Mouse (Mus musculus) heart, postnatal 25 days (tissue): Measurements from ENCODE around the gene Serpinb9. TPM values are rescaled to one million over a fixed set of nuclear protein-coding genes. Genes with fewer than 3 reads are reported as not detected.
A peak's percentile ranks its signal among the peaks of the same experiment; 100 is the strongest.
"Not testable (repeated sequence)": the region's sequence is repeated elsewhere in the genome, so short reads cannot be mapped to it uniquely, and the experiment has no call there.

Experiments
- DNase-seq: peaks from one replicate; pipeline ENCODE4 v3.0.0; 2022; ENCODE audit warnings: low spot score
- intact Hi-C: fragments of 180-260 bp; cut with DNase I; formaldehyde crosslinking; loops from one replicate; pipeline ENCODE4 v1.15.1; 2025
- total RNA-seq, 2 experiments: library from RNA; stranded (reverse); gene quantifications; 2 replicates each; pipeline ENCODE4 v1.2.3; 2021

Serpinb9 gene
- total RNA-seq, 2 experiments from 2014 or later: 9.0 to 9.8 TPM

DNA sequence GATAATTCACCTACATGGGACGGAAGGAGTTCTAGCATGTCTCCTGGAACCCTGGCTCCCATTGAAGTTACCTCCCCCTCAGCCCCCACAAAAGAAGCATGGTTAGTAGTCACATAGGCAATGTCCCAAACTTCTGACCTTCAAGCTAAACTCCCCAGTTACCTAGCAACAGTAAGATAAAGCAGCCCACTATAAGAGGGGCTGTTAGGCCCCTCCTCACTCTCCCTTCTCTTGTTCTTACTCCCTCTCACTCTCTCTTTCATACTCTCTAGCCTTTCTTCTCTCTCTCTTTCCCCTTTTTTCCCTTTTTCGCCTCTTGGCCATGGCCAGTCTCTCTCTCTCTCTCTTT lies 9.2 kb upstream of the Serpinb9 start:
- intact Hi-C loops: no loop called here
- no peak for DNase-seq

DNA sequence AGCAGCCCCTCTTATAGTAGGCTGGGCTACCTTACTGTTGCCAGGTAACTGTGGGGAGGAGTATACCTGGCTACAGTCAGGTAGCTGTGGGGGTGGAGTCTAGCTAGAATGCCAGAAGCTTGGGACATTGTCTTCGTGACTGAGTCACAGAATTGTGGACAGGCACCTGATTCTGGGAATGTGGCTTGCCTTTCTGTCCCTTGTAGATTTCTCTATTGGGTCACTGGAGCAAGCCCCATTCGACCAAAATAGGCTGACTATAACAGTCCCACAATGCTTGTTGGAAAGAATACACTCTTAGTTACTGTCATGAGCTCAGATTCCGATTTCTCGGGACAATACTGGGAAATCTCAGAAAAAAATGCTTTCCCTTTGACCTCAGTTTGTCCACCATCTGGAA lies 8.0 kb upstream of the Serpinb9 start:
- intact Hi-C loops: no loop called here
- no peak for DNase-seq

DNA sequence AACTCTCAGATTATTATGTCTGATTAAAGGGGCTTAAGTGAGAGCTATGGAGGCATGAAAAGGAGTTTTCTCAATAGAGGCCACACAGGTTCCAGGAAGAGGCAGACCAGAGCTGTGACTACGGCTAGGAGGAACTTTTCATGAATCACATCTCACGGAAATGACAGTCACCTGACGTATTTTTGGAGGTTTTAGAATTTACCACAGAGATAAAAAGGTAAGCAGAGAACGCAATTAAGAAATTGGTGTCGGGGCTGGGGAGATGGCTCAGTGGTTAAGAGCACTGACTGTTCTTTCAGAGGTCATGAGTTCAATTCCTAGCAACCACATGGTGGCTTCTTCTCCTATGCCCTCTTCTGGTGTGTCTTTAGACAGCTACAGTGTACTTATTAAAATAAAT lies 1.7 kb upstream of the Serpinb9 start:
- intact Hi-C loops: loop anchor here (5.0 kb wide), 1 partner anchor 34 kb away; the partner anchor contains the start of gene Serpinb6b
- DNase-seq: no peak

DNA sequence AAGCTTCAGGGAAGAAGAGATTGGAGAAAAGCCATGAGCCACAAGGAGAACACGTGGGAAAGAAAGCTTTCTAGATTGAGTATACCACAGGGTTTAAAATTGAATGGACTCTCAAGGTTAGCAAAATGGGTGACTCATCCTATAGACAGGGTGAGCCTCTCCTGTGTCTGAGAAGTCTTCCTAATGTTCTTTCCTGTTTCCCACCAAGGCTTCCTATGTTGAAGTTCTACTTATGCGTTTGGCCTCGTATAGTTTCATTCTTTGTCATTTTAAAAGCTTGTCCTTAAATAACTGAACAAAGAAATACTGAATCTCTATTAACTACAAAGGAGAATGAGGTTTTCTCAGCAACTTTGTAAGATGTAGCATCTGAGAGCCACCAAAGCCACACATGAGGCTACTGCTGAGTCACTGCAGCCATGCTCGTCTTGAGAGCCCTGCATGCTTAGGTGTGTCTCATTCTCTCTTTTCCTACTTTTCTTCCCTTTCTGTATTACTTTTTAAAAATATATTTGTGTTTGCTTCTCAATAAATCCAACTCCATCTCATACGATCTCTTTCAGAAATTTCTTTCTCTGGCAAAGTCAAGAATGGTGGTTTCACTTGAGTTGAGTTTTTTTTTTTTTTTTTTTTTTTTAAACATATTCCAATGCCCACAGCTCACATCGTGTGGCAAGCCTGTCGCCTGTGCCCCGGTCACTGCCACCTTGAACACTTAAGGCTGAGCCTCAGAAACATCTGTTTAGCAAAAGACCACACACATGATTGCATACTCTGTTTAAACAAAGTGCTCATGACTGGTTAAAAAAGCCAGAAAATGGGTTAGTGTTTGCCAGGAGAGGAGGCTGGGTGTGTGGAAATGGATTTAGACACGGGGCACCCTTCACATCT lies 718 bp downstream of the Serpinb9 start:
- DNase-seq: no peak
- intact Hi-C loops: loop anchor here (2.0 to 5.0 kb wide), 2 partner anchors 36 to 101 kb away; partner anchors contain the start of gene Serpinb6b

DNA sequence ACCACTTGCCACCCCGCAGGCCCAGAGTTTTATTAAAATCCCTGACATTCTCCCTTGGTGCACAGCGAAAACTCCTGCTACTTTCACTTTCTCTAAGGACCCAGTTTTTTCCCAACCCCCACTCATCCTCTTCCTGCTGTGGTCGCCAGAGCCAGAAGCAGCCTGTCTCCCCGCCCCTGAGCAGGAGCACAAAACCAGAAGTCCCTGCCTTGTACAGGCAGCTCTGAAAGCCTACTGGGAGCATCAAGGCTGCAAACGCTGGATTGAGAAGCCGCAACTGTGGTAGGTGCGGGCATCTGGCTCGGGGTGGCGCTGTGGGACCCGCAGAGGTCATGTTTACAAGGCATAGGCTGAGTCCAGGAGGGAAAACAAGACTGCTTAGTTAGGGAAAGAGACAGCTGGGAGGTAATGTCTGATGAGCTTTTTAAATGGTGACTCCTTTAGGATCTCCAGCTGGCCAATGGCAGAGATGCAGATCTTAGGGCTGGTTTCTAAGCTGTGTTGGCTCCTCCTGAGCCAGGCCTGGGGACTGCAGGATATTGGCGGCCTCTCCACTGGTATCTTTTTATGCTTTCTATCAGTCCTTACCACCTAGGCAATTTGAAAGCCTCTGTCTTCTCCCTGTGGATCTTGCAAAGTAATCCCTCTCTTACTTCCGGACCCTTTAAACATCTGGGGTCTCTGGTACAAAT lies 1.5 kb downstream of the Serpinb9 start:
- intact Hi-C loops: loop anchor here (2.0 to 5.0 kb wide), 2 partner anchors 37 to 102 kb away; partner anchors contain the start of gene Serpinb6b

DNA sequence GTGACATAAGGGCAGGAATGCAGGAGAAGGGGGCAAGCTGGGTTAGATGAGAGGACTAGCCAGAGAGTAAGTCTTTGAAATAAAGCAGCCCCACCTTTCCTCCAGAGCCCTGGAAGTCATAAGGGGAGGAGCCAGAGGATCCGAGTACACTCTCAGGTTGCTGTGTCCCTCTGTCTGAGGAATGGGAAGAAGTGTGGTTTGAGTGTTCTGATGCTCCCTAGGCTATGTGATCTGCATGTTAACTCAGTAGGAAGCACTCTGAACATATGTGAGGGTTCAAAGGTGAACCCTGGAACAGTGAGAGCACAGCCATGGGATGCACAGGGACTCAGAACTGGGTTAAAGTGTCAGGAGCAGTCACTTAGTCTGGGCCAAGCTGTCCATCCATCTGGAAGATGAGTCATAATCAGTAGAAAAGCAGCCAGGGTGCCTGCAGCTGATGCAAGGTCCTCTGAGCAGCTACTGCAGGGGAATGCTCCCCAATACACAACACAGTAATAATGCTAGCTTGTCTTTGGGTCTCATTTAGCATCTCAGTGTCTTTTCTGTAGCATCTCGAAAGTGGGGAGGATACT lies 2.5 kb downstream of the Serpinb9 start:
- DNase-seq: no peak
- intact Hi-C loops: loop anchor here (2.0 kb wide), 1 partner anchor 103 kb away; no protein-coding TSS in a partner anchor

More for the DNA sequence above, 1.5 kb downstream of the Serpinb9 start:
- peak; percentile 84 for DNase-seq

DNA sequence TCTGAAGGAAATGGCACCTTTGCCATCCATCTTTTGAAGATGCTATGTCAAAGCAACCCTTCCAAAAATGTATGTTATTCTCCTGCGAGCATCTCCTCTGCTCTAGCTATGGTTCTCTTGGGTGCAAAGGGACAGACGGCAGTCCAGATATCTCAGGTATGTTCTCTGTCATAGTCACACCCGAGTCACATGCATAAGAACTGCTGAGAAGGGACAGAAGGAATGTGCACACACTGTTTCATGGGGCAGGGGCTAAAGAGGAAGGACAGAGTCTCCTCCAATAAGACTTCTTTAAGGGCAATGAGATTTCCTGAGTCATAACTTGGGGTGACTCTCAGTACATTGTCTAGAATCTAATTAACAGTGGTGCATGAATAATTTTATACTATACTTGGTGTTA lies 3.5 kb downstream of the Serpinb9 start:
- DNase-seq: no peak
- intact Hi-C loops: no loop called here

DNA sequence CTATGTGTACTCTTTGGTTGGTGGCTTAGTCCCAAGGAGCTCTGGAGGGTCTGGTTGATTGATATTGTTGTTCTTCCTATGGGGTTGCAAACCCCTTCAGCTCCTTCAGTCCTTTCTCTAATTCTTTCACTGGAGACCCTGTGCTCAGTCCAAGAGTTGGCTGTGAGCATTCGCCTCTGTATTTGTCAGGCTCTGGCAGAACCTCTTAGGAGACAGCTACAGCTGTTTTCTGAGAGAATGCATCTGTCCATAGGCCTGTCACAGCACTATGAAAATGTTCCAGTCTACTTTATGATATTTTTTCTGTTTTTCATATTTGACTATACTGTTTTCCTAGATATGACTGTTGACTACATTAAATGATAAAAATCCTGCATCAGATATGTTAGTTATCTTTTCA lies 9.3 kb downstream of the Serpinb9 start:
- no peak for DNase-seq
- intact Hi-C loops: loop anchor here (5.0 kb wide), 1 partner anchor 60 kb away; no protein-coding TSS in a partner anchor

DNA sequence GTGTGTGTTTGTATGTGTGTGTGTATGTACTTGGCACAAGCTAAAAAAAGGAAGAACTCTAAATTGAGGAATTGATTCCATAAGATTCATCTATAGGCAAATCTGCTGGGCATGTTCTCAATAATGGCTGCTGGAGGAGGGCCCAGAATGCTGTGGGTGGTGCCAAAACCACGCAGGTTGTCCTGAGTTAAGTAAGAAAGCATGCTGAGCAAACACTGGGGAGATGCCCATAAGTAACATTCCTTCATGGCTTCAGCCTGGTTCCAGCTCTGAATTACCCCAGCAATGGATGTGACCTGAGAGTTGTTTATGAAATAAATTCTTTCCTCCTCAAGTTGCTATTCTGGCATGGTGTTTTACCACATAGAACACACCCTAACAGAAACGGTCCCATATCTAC lies 10.2 kb downstream of the Serpinb9 start:
- DNase-seq: no peak
- intact Hi-C loops: loop anchor here (5.0 kb wide), 1 partner anchor 59 kb away; no protein-coding TSS in a partner anchor

DNA sequence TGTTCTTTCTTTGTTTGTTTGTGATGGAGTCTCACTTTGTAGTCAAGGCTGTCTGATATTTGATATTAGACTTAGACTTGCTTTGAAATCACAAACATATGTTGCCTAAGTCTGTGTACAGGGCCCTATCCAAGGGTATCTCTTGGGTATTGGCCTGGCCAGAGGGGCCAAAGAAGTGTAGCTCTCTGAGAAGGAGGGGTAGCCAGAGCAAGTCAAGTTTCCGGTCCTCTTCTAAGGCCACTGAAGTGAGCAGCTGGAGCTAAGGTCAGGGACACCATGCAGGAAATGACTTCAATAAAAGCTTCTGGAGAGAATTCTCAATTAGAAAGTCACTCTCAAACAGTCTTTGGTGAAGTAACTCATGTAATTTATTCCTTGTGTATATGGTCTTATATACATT lies 19.3 kb downstream of the Serpinb9 start:
- intact Hi-C loops: no loop called here
- no peak for DNase-seq

DNA sequence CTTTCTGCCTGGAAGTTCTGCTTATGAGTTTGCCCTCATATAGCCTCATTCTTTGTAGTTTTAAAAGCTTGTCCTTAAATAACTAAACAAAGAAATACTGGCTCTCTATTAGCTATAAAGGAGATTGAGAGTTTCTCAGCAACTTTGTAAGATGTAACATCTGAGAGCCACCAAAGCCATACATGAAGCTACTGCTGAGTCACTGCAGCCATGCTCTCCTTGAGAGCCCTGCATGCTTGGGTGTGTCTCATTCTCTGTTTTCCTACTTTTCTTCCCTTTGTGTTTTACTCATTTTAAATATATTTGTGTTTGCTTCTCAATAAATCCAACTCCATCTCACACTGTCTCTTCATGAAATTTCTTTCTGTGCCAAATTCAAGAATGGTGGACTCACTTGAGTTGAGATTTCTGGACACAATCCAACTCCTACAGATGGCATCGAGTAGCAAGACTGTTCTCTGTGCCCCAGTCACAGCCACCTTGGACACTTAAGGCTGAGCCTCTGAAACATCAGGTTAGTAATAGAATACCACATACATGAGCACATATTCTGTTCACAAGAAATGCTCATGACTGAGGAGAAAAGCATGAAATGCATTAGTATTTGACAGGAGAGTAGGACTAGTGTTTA lies 23.5 kb downstream of the Serpinb9 start:
- intact Hi-C loops: no loop called here
- no peak for DNase-seq

DNA sequence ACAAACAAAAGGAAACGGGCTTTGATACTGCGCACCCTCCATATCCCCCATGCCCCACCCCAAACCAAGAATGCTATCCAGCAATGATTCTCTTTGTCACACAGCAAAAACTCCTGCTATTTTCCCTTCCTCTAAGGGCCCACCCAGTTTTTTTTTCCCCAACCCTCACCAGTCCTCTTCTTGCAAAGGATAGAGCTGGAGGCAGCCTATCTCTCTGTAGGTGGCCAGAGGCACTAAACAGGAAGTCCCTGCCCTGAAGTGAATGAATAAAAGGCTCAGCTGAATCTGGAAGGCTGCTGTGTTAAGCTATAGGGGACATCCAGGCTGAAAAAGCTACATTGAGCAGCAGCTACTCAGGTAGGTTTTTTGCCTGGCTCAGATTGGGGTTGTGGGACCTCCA lies 24.2 kb downstream of the Serpinb9 start, which contains the start of gene Serpinb9b:
Gene Serpinb9b, plus strand, starts transcription at position 173 of the 400 bp plus-strand sequence.
- intact Hi-C loops: no loop called here

DNA sequence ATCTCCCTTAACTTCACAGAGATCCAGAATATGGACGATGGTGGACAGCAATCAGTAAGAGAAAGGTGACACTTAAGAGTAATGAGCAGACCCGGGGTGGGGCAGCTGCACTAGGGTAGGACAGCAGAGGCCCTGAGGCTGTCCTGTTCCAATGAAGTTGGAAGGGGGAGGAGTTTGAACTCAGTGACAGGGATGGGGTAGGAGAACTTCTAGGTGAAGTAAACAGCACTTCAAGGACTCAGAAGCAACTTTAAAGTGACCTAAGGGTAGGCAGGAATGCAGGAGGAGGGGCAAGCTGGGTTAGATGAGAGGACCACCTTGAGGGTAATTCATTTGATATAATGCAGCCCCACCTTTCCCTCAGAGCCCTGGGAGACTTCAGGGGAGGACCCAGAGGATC lies 25.1 kb downstream of the Serpinb9 start:
- DNase-seq: no peak
- intact Hi-C loops: no loop called here

More for the DNA sequence above, 24.2 kb downstream of the Serpinb9 start, which contains the start of gene Serpinb9b:
- no peak for DNase-seq

DNA sequence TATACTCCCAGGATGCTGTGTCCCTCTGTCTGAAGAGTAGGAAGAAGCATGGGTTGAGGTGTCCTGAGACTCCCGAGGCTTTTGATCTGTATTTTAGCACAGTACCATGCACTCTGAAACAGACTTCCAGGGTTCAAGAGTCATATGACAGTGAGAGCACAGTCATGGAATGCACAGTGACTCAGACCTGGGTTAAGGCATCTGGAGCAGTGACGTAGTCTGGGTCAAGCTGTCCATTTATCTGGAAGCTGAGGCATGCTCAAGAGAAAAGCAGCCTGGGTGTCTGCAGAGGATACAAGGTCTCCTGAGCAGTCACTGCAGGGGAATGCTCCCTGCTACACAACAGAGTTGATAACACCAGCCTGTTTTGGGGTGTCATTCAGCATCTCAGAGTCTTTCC lies 25.5 kb downstream of the Serpinb9 start:
- DNase-seq: no peak
- intact Hi-C loops: no loop called here

DNA sequence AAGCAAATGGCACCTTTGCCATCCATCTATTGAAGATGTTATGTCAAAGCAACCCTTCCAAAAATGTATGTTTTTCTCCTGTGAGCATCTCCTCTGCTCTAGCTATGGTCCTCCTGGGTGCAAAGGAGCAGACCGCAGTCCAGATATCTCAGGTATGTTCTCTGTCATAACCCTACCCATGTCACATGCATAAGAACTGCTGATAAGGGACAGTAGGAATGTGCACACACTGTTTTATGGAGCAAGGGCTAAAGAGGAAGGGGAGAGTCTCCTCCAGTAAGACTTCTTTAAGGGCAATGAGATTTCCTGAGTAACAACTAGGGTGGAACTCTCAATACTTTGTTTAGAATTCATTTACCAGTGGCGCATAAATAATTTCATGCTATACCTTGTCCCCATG lies 26.4 kb downstream of the Serpinb9 start:
- DNase-seq, intact Hi-C loops: not testable (repeated sequence)

DNA sequence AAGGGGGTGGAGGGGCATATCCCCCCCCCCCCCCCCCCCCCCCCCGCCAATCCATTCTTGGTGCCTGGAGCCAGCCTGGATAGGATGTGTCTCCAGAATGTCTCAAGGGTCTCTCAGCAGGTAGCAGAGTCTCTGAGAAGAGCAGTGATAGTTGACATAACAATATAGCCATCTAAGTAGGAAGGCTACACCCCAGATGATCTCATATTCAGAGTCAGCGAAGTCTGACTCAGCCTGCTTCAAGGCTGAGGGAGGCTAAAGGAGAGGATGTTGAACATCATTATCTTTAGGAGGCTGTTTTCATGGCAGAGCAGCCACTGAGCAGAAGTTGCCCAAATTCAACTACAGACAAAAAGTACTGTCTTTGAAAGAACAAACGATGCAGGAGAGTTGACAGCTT lies 27.2 kb downstream of the Serpinb9 start:
- DNase-seq: no peak
- intact Hi-C loops: no loop called here

DNA sequence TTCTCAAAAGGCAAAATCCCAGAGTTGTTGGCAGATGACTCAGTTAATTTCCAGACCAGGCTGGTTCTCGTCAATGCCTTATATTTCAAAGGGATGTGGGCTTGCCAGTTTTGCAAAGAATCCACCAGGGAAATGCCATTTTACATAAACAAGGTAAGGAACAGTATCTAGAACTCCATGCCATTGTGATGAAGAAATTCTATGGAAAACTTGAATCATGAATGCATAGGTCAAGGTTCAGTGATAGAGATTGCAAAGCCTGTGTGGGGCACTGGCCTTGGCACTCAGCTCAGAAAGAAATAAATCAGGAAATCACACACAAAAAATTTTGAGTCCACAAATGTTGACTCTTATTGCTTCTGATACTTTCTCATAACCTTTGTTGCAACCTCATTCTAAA lies 32.5 kb downstream of the Serpinb9 start:
- DNase-seq: no peak
- intact Hi-C loops: no loop called here

DNA sequence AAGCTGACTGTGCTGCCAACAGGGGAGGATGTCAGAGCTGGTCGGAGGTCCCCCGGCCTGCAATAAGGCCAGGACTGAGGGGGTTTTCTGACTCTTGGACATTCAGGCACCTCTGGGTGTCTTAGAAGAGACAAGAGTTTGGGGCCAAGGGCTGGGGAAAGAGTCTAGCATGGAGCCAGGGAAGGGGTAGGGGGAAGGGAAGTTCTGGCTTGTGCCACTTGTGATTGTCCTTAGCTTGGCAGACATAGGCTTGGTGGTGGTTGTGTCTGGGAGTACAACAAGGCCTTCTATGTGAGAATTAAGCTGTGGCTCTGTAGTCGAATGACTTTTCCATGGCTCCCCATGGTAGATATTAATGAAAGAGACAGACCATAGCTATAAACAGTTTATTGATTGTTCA lies 40.5 kb downstream of the Serpinb9 start:
- intact Hi-C loops: no loop called here
- no peak for DNase-seq

DNA sequence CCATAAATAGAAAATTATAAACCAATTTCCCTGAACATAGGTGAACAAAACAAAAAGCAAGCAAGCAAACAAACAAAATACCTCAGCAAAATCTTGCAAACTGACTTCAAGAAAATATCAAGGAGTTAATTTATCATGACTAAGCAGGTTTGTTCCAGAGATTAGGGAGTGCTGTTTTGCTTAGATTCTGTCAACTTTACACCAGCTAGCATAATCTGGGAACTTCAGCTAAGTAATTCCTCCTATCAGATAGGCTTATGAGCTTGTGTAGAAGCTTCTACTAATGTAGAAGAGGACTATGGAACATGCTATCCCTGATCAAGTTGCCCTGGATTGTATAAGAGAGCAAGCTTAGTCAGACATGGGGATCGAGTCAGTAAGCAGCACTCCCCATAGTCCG lies 44.2 kb downstream of the Serpinb9 start:
- intact Hi-C loops: no loop called here

DNA sequence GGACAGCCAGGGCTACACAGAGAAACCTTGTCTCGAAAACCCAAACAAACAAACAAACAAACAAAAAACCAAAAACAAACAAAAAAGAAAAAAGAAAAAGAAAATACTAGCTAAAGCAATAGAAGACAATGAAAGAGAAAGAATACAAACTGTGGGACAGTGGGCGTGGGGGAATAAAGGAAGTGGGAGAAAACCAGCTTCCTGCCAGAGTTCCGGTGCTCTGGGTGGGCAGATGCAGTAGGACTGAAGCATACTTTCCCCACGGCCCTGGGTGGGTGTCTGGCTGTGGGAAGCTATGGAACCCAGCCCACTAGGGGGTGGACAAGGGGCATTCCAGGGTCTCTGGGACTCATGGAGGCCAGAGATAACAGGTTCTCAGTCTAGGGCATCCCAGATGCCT lies 45.1 kb downstream of the Serpinb9 start:
- no peak for DNase-seq
- intact Hi-C loops: no loop called here

More for the DNA sequence above, 44.2 kb downstream of the Serpinb9 start:
- DNase-seq: no peak
